Mouse (Mus musculus): Measurements from ENCODE around the gene Hoxc12.

GRCm38 (mm10) chr15:102969296-102969695 lies 32.7 kb downstream of the Hoxc12 start:
- TF ChIP-seq CTCF (IDR thresholded peaks at IDR 0.05; ENCODE audit: borderline replicate concordance, insufficient read depth, low read depth, low read length) = no peak
- no peak for TF ChIP-seq POLR2A (IDR thresholded peaks at IDR 0.05; ENCODE audit: borderline replicate concordance, insufficient read depth, low read length)

Measured in cerebellum, adult 2 months (tissue).